Mouse (Mus musculus) cerebellum, postnatal 10 days (tissue): ENCODE data around the gene Ccr1.

Experiments used
- DNase-seq, 2 experiments: peaks; one replicate each; pipeline ENCODE4 v3.0.0; 2021; ENCODE audit warnings: mixed read lengths in 2 of 2

The Ccr1 gene

GRCm38 (mm10) chr9:123953551-123953950 is 14.9 kb downstream of the Ccr1 start:
- DNase-seq, result no peak

- no peak for DNase-seq
Measured at GRCm38 (mm10) chr9:123951176-123951575, 17.3 kb downstream of the Ccr1 start.

GRCm38 (mm10) chr9:123949432-123949831 is 19.1 kb downstream of the Ccr1 start:
- no peak for DNase-seq

GRCm38 (mm10) chr9:123947815-123948214 is 20.7 kb downstream of the Ccr1 start:
- no peak for DNase-seq

GRCm38 (mm10) chr9:123942025-123942424 is 26.5 kb downstream of the Ccr1 start:
- no peak for DNase-seq

GRCm38 (mm10) chr9:123941316-123941715 is 27.2 kb downstream of the Ccr1 start:
- DNase-seq, result peak in 1 of 2 experiments; percentile 4

- no peak for DNase-seq
Measured at GRCm38 (mm10) chr9:123940628-123941027, 27.9 kb downstream of the Ccr1 start.

- DNase-seq, result no peak
Measured at GRCm38 (mm10) chr9:123940168-123940567, 28.3 kb downstream of the Ccr1 start.

- no peak for DNase-seq
Measured at GRCm38 (mm10) chr9:123937989-123938388, 30.5 kb downstream of the Ccr1 start.

GRCm38 (mm10) chr9:123936604-123937280 is 31.8 kb downstream of the Ccr1 start:
- DNase-seq, result no peak

GRCm38 (mm10) chr9:123935776-123936175 is 32.7 kb downstream of the Ccr1 start:
- no peak for DNase-seq

GRCm38 (mm10) chr9:123935346-123935745 is 33.1 kb downstream of the Ccr1 start:
- DNase-seq, result no peak

- DNase-seq, result no peak
Measured at GRCm38 (mm10) chr9:123933716-123934445, 34.6 kb downstream of the Ccr1 start.

- no peak for DNase-seq
Measured at GRCm38 (mm10) chr9:123932911-123933675, 35.4 kb downstream of the Ccr1 start.

- DNase-seq, result no peak
Measured at GRCm38 (mm10) chr9:123931761-123932700, 36.5 kb downstream of the Ccr1 start.

GRCm38 (mm10) chr9:123930926-123931325 is 37.6 kb downstream of the Ccr1 start:
- no peak for DNase-seq

GRCm38 (mm10) chr9:123930476-123930875 is 38.0 kb downstream of the Ccr1 start:
- no peak for DNase-seq

GRCm38 (mm10) chr9:123929936-123930335 is 38.6 kb downstream of the Ccr1 start:
- DNase-seq, result peak in 1 of 2 experiments; percentile 6

- DNase-seq, result peak in 1 of 2 experiments; percentile 2
Measured at GRCm38 (mm10) chr9:123928759-123929246, 39.7 kb downstream of the Ccr1 start.

GRCm38 (mm10) chr9:123928118-123928758 is 40.3 kb downstream of the Ccr1 start:
- DNase-seq, result no peak

GRCm38 (mm10) chr9:123927281-123927960 is 41.1 kb downstream of the Ccr1 start:
- DNase-seq, result no peak
